Mouse (Mus musculus): ENCODE measurements at regions not wholly inside any gene's neighbourhood (a gene's known extent, or its start where the extent isn't known, plus 50 kb on each side); places are given as distances from the start of the nearest gene placed in this dataset.

- Histone ChIP-seq H3K36me3 (ENCODE audit: poor library complexity, severe bottlenecking) (no peaks in the 10 kb centered on the region), H3K4me1 (0 out of 2 replicates have a peak, but pooled peaks cover 6% of the 10 kb centered on the region), H3K27ac (no peak overlapping the region), H3K27me3 (no peaks in the 10 kb centered on the region), H3K4me2 (no peak overlapping the region), H3K9me3 (replicated peaks) (no peaks in the 10 kb centered on the region), H3K4me3 (no peak overlapping the region), H3K9ac (no peak overlapping the region)
- 9% methylated on average over 5 of the region's 5 CpGs for WGBS
- ATAC-seq, result peak; percentile 73; the same call in 1 of the 2 replicates
Measured at GRCm38 (mm10) chr4:92833835-92834234, 501.5 kb downstream of the Tusc1 start.

- ATAC-seq, result peak; percentile 45; the same call in 1 of the 2 replicates
- WGBS, result 73% methylated on average over 1 of the region's 1 CpGs
Measured at GRCm38 (mm10) chr4:92831181-92831715, 504.1 kb downstream of the Tusc1 start.

GRCm38 (mm10) chr4:92827831-92828230 lies 507.5 kb downstream of the Tusc1 start:
- no peak overlapping the region for H3K4me3 ChIP-seq
- H3K9me3 ChIP-seq (replicated peaks), result no peaks in the 10 kb centered on the region
- H3K27me3 ChIP-seq, result no peaks in the 10 kb centered on the region
- no peak for ATAC-seq
- no peak overlapping the region for H3K4me2 ChIP-seq
- no peak overlapping the region for H3K9ac ChIP-seq
- no peaks in the 10 kb centered on the region for H3K36me3 ChIP-seq (ENCODE audit: poor library complexity, severe bottlenecking)
- no peaks in the 10 kb centered on the region for H3K4me1 ChIP-seq
- H3K27ac ChIP-seq, result no peak overlapping the region

More at GRCm38 (mm10) chr4:92831181-92831715, 504.1 kb downstream of the Tusc1 start:
- 0 out of 2 replicates have a peak, but pooled peaks cover 6% of the 10 kb centered on the region for H3K4me1 ChIP-seq
- no peak overlapping the region for H3K4me2 ChIP-seq
- H3K4me3 ChIP-seq, result no peak overlapping the region
- H3K27ac ChIP-seq, result no peak overlapping the region
- H3K27me3 ChIP-seq, result no peaks in the 10 kb centered on the region
- no peaks in the 10 kb centered on the region for H3K9me3 ChIP-seq (replicated peaks)
- H3K36me3 ChIP-seq (ENCODE audit: poor library complexity, severe bottlenecking), result no peaks in the 10 kb centered on the region
- no peak overlapping the region for H3K9ac ChIP-seq

GRCm38 (mm10) chr4:92827405-92827804 lies 507.9 kb downstream of the Tusc1 start:
- Histone ChIP-seq H3K9me3 (replicated peaks) (no peaks in the 10 kb centered on the region), H3K27ac (no peak overlapping the region), H3K4me3 (no peak overlapping the region), H3K27me3 (no peaks in the 10 kb centered on the region), H3K9ac (no peak overlapping the region), H3K36me3 (ENCODE audit: poor library complexity, severe bottlenecking) (no peaks in the 10 kb centered on the region), H3K4me1 (no peaks in the 10 kb centered on the region), H3K4me2 (no peak overlapping the region)
- no peak for ATAC-seq

- H3K4me3 ChIP-seq, result no peak overlapping the region
Measured at GRCm38 (mm10) chr4:92826981-92827380, 508.3 kb downstream of the Tusc1 start.

GRCm38 (mm10) chr4:92788157-92788556 lies 547.2 kb downstream of the Tusc1 start:
- WGBS, result 88% methylated on average over 1 of the region's 1 CpGs
- Histone ChIP-seq H3K4me3 (no peak overlapping the region), H3K36me3 (ENCODE audit: poor library complexity, severe bottlenecking) (no peaks in the 10 kb centered on the region), H3K27me3 (no peaks in the 10 kb centered on the region), H3K9me3 (replicated peaks) (no peaks in the 10 kb centered on the region), H3K9ac (no peak overlapping the region), H3K27ac (no peak overlapping the region), H3K4me2 (no peak overlapping the region), H3K4me1 (no peaks in the 10 kb centered on the region)
- no peak for ATAC-seq

More at GRCm38 (mm10) chr4:92826981-92827380, 508.3 kb downstream of the Tusc1 start:
- Histone ChIP-seq H3K27ac (no peak overlapping the region), H3K4me2 (no peak overlapping the region), H3K27me3 (no peaks in the 10 kb centered on the region), H3K4me1 (no peaks in the 10 kb centered on the region), H3K36me3 (ENCODE audit: poor library complexity, severe bottlenecking) (no peaks in the 10 kb centered on the region), H3K9me3 (replicated peaks) (no peaks in the 10 kb centered on the region), H3K9ac (no peak overlapping the region)
- ATAC-seq, result no peak

GRCm38 (mm10) chr4:92778076-92778475 lies 557.2 kb downstream of the Tusc1 start:
- no peak overlapping the region for H3K4me3 ChIP-seq

GRCm38 (mm10) chr4:92748070-92748469 lies 556.5 kb upstream of the Gm12666 start:
- H3K27ac ChIP-seq, result no peak overlapping the region
- H3K4me2 ChIP-seq, result no peak overlapping the region
- H3K9me3 ChIP-seq (replicated peaks), result no peaks in the 10 kb centered on the region
- H3K4me1 ChIP-seq, result 0 out of 2 replicates have a peak, but pooled peaks cover 2% of the 10 kb centered on the region
- no peak for ATAC-seq
- no peak overlapping the region for H3K9ac ChIP-seq
- no peak overlapping the region for H3K4me3 ChIP-seq
- 44% methylated on average over 2 of the region's 2 CpGs for WGBS
- H3K27me3 ChIP-seq, result no peaks in the 10 kb centered on the region
- H3K36me3 ChIP-seq (ENCODE audit: poor library complexity, severe bottlenecking), result no peaks in the 10 kb centered on the region

More at GRCm38 (mm10) chr4:92778076-92778475, 557.2 kb downstream of the Tusc1 start:
- no peaks in the 10 kb centered on the region for H3K27me3 ChIP-seq
- no peak overlapping the region for H3K4me2 ChIP-seq
- WGBS, result 75% methylated on average over 4 of the region's 4 CpGs
- ATAC-seq, result no peak
- H3K36me3 ChIP-seq (ENCODE audit: poor library complexity, severe bottlenecking), result no peaks in the 10 kb centered on the region
- H3K9ac ChIP-seq, result no peak overlapping the region
- H3K9me3 ChIP-seq (replicated peaks), result no peaks in the 10 kb centered on the region
- H3K27ac ChIP-seq, result no peak overlapping the region
- no peaks in the 10 kb centered on the region for H3K4me1 ChIP-seq

- no peaks in the 10 kb centered on the region for H3K27me3 ChIP-seq
- no peaks in the 10 kb centered on the region for H3K36me3 ChIP-seq (ENCODE audit: poor library complexity, severe bottlenecking)
- H3K27ac ChIP-seq, result no peak overlapping the region
- no peak overlapping the region for H3K9ac ChIP-seq
- WGBS, result 45% methylated on average over 2 of the region's 2 CpGs
- H3K9me3 ChIP-seq (replicated peaks), result no peaks in the 10 kb centered on the region
- ATAC-seq, result peak; percentile 53; the same call in 1 of the 2 replicates
- no peak overlapping the region for H3K4me3 ChIP-seq
- 0 out of 2 replicates have a peak, but pooled peaks cover 2% of the 10 kb centered on the region for H3K4me1 ChIP-seq
- no peak overlapping the region for H3K4me2 ChIP-seq
Measured at GRCm38 (mm10) chr4:92746233-92746632, 554.7 kb upstream of the Gm12666 start.

GRCm38 (mm10) chr4:92702755-92703154 lies 511.2 kb upstream of the Gm12666 start:
- ATAC-seq, result 0 out of 2 replicates have a peak, but pooled peaks have one; percentile 8
- Histone ChIP-seq H3K4me3 (no peak overlapping the region), H3K9me3 (replicated peaks) (no peaks in the 10 kb centered on the region), H3K27ac (no peak overlapping the region), H3K4me1 (no peaks in the 10 kb centered on the region), H3K9ac (no peak overlapping the region), H3K27me3 (no peaks in the 10 kb centered on the region), H3K36me3 (ENCODE audit: poor library complexity, severe bottlenecking) (no peaks in the 10 kb centered on the region), H3K4me2 (no peak overlapping the region)

Measured in forebrain, embryonic 13.5 days (tissue).